ENCODE assay signal across 13 mouse cellular contexts in genomic region chr10:51961497-51961896, GRCm38 (mm10).
A peak's percentile ranks its signal among the peaks of the same experiment; 100 is the strongest.
DNase-seq lines count a peak whose midpoint lies in the region; ATAC-seq lines count a peak whose summit lies in the region.
"Had no signal": no experiment of that assay in that cellular context is flagged by ENCODE, and none has a peak within 500 bp of the region (broad histone marks: within the 10 kb centered on the region; RNA-seq: fewer than 3 reads in every experiment).

No protein-coding gene starts in this region.

- no peak overlapping the region for H3K9ac ChIP-seq in forebrain, embryonic 11.5 days (ENCODE audit: low read length)
- no peak overlapping the region for H3K9ac ChIP-seq in forebrain, embryonic 16.5 days (replicated peaks; ENCODE audit: low read depth, low read length)
- no peak overlapping the region for H3K9ac ChIP-seq in midbrain, embryonic 13.5 days (replicated peaks)
- H3K9ac ChIP-seq: liver, embryonic 12.5 days had no signal

- H3K4me3 ChIP-seq in forebrain, embryonic 11.5 days (ENCODE audit: low read depth, low read length), result no peak overlapping the region
- no peak overlapping the region for H3K4me3 ChIP-seq in forebrain, embryonic 10.5 days
- H3K4me3 ChIP-seq in forebrain, embryonic 16.5 days (replicated peaks; ENCODE audit: low read length), result no peak overlapping the region
- H3K4me3 ChIP-seq in midbrain, embryonic 13.5 days (replicated peaks), result no peak overlapping the region
- H3K4me3 ChIP-seq: liver, embryonic 12.5 days had no signal

- H3K9me3 ChIP-seq in forebrain, embryonic 11.5 days (ENCODE audit: control insufficient read depth, low read length), result no peaks in the 10 kb centered on the region
- H3K9me3 ChIP-seq in forebrain, embryonic 10.5 days, result no peaks in the 10 kb centered on the region
- no peaks in the 10 kb centered on the region for H3K9me3 ChIP-seq in forebrain, embryonic 16.5 days (ENCODE audit: control insufficient read depth, low read length)
- H3K9me3 ChIP-seq in midbrain, embryonic 13.5 days, result no peaks in the 10 kb centered on the region
- H3K9me3 ChIP-seq: liver, embryonic 12.5 days had no signal

- H3K36me3 ChIP-seq in forebrain, embryonic 11.5 days (ENCODE audit: control insufficient read depth, insufficient read depth, low read length), result no peaks in the 10 kb centered on the region
- H3K36me3 ChIP-seq in forebrain, embryonic 10.5 days (replicated peaks), result no peaks in the 10 kb centered on the region
- H3K36me3 ChIP-seq in forebrain, embryonic 16.5 days (ENCODE audit: control insufficient read depth, insufficient read depth), result no peaks in the 10 kb centered on the region
- no peaks in the 10 kb centered on the region for H3K36me3 ChIP-seq in midbrain, embryonic 13.5 days
- H3K36me3 ChIP-seq: liver, embryonic 12.5 days had no signal

- 31% methylated on average over 2 of the region's 2 CpGs for WGBS in forebrain, embryonic 11.5 days
- 35% methylated on average over 2 of the region's 2 CpGs for WGBS in forebrain, embryonic 10.5 days
- WGBS in forebrain, embryonic 16.5 days, result 7% methylated on average over 2 of the region's 2 CpGs
- 13% methylated on average over 2 of the region's 2 CpGs for WGBS in midbrain, embryonic 13.5 days

- no peaks in the 10 kb centered on the region for H3K4me1 ChIP-seq in forebrain, embryonic 11.5 days (replicated peaks; ENCODE audit: control insufficient read depth, insufficient read depth, low read length)
- 0 out of 2 replicates have a peak, but pooled peaks cover 3% of the 10 kb centered on the region for H3K4me1 ChIP-seq in forebrain, embryonic 10.5 days
- no peaks in the 10 kb centered on the region for H3K4me1 ChIP-seq in forebrain, embryonic 16.5 days (replicated peaks; ENCODE audit: control insufficient read depth, insufficient read depth, low read length)
- peaks cover 4% of the 10 kb centered on the region; the same call in 1 of the 2 replicates for H3K4me1 ChIP-seq in midbrain, embryonic 13.5 days (replicated peaks)
- H3K4me1 ChIP-seq: liver, embryonic 12.5 days had no signal

- ATAC-seq in forebrain, embryonic 11.5 days (replicated peaks; ENCODE audit: low FRiP score), result peak; percentile 84
- peak; percentile 77 for ATAC-seq in forebrain, embryonic 16.5 days
- peak; percentile 95 for ATAC-seq in midbrain, embryonic 13.5 days
- ATAC-seq in megakaryocyte progenitor cell, adult 5-6 weeks (replicated peaks; ENCODE audit: poor library complexity), result no peak
- ATAC-seq: liver, embryonic 12.5 days had no signal

- H3K4me2 ChIP-seq in forebrain, embryonic 11.5 days (ENCODE audit: low read depth, low read length, severe bottlenecking), result no peak overlapping the region
- no peak overlapping the region for H3K4me2 ChIP-seq in forebrain, embryonic 16.5 days (ENCODE audit: low read length)
- no peak overlapping the region for H3K4me2 ChIP-seq in midbrain, embryonic 13.5 days (replicated peaks)
- H3K4me2 ChIP-seq: liver, embryonic 12.5 days had no signal

- H3K27ac ChIP-seq in forebrain, embryonic 11.5 days (ENCODE audit: low read depth, low read length), result no peak overlapping the region
- no peak overlapping the region for H3K27ac ChIP-seq in forebrain, embryonic 10.5 days
- no peak overlapping the region for H3K27ac ChIP-seq in forebrain, embryonic 16.5 days (ENCODE audit: low read length)
- no peak overlapping the region for H3K27ac ChIP-seq in midbrain, embryonic 13.5 days
- H3K27ac ChIP-seq: liver, embryonic 12.5 days had no signal

- DNase-seq in forebrain, embryonic 11.5 days (ENCODE audit: low spot score), result no peak
- no peak for DNase-seq in forebrain, embryonic 10.5 days (ENCODE audit: extremely low spot score, low spot score)
- peak; percentile 33 for DNase-seq in R1 (ENCODE audit: low read depth, low spot score)
- no peak for DNase-seq in layer of hippocampus, postnatal 36 days
- no peak for DNase-seq in kidney, postnatal 4 days
- DNase-seq: B cell, adult 2 months; cerebellum, adult 18-20 months; kidney, postnatal 25 days; spleen, adult 18-20 months had no signal

- no peaks in the 10 kb centered on the region for H3K27me3 ChIP-seq in forebrain, embryonic 11.5 days (ENCODE audit: control insufficient read depth, insufficient read depth, low read length)
- H3K27me3 ChIP-seq in forebrain, embryonic 10.5 days (ENCODE audit: poor library complexity, severe bottlenecking), result no peaks in the 10 kb centered on the region
- no peaks in the 10 kb centered on the region for H3K27me3 ChIP-seq in forebrain, embryonic 16.5 days (replicated peaks; ENCODE audit: control insufficient read depth, insufficient read depth, low read length)
- H3K27me3 ChIP-seq in midbrain, embryonic 13.5 days, result no peaks in the 10 kb centered on the region
- H3K27me3 ChIP-seq: liver, embryonic 12.5 days had no signal
